Mouse (Mus musculus): ENCODE measurements around the gene Prkcz.

Prkcz gene

DNA sequence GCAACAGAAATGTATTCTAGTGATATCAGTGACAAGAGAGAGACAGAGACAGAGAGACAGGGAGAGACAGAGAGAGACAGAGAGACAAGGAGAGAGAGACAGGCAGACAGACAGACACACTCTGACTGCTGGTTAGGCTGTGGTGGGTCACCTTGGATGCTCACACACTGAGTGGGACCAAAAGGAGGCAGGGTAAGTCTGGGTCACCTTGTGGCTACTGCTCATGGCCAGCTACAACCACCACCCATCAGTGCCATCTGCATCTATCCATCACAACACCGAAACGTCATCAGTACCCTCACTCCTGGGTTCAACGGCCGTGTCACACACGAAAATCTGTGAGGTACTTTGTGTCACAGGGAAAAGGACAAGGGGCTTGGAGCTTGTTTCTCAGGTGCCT is 53.6 kb downstream of the Prkcz start:
- no peak for DNase-seq

- DNase-seq = no peak
These were observed 54.6 kb downstream of the Prkcz start for GRCm38 (mm10) chr4:155306356-155307242.

DNA sequence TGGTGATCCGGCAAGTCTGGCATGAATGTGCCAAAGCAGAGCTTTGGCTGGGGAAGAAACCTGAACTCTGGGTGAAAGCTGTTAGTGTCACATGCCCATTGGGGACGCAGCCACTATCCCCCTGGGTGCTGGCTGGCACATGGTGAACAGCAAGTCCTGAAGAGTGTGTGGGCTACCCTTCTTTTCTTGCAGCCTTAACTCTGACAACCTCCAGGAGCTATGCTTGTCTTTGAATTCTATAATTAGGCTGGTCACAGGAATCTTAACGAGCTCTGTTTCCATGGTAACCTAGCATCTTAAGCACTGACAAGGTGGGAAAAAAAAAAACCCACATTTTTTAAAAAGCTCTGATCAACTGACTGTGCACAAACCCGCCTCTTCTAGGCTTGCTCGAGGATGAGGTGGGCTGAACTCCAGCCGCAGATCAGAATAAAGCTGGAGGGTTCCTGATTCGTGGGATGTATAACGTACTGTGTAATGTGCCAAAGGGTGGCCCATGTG is 55.6 kb downstream of the Prkcz start:
- DNase-seq = no peak

GRCm38 (mm10) chr4:155304508-155305096 is 56.6 kb downstream of the Prkcz start:
- no peak for DNase-seq

- DNase-seq = no peak
These were observed 59.2 kb downstream of the Prkcz start for GRCm38 (mm10) chr4:155301965-155302364.

DNA sequence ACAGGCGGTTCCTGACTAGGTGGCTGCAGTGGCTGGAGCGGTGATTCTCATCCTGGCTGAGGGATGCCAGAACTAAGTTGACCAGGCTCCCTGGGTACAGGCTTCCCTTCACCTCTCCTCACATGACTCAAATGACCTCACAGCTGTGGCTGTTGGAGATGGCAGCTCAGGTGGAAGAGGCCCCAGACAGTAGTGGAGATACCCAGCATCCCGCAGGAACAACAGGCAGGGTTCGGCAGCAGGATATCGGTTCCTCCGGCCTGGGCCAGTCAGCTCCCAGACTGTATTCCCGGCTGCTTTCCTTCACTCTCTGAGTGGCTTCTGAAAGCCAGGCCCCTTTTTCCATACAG is 60.1 kb downstream of the Prkcz start:
- no peak for DNase-seq

DNA sequence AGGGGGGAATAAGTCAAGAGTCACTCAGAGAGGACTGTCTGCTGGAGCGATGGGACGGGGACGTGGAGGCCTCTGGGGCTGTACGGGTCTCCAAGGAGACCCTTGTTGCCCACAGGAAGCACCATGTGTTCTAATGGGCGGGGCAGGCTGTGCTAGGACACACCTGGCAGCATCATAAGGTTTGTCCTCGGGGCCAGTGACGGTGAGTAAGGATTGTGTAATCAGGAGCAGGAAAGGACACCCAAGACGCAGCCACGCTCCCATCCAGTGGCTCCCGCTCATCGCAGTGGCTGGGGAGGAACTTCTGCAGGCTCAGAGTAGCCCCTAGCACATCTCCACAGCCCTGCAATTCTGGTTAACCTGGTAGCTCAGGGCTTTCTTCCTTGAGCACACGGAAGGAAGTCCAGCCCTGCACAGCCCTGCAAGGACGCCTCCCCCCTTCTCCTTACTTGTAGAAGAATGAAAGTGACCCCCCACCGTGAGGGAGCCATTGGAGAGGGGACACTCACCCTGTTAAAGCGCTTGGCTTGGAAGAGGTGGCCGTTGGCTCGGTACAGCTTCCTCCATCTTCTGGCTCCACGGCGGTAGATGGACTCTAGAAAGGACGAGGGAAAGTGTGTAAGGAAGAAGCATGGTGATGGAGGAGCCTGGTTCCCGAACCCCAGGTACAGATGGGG is 60.6 kb downstream of the Prkcz start:
- DNase-seq = no peak

DNA sequence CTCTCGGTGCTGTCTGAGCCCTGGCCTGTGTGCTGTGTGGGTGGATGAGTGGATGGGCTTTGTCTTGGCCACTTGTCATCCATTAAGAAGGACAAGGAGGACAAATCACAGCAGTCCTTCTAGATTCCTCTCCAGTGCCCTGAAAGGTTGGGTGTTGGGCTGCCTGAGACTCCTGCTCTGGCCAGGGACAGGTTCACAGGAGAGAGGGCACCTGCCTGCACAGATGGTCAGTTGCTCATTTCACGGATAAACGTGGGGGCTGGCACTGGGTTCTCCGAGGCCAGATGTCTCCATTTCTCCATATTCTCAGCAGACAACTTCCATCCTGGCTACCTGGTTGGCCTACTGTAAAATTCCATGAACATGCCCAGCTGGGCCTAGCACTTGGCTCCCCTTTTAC is 62.3 kb downstream of the Prkcz start:
- DNase-seq = no peak

GRCm38 (mm10) chr4:155297057-155297456 is 64.1 kb downstream of the Prkcz start:
- DNase-seq = no peak

DNA sequence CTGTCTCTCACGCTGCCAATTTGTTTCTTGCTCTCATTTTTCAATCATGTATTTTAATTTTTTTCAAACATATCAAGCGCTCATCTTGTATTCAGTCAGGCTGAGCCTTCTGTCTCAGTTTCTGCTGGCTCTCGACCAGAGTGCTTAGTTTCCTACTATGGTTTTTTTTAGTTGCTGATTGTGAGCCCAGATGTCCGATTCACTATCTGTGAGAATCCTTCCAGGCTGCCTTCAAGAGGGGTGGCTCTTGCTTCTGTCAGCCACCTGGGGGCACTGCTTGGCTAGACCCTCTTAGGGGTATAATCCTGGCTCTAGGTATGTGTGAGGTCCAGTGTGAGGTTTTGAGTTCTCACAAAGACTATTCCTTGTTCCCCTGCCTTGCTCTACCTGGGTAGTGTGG is 65.2 kb downstream of the Prkcz start:
- no peak for DNase-seq

GRCm38 (mm10) chr4:155295026-155295590 is 66.1 kb downstream of the Prkcz start:
- DNase-seq = no peak

DNA sequence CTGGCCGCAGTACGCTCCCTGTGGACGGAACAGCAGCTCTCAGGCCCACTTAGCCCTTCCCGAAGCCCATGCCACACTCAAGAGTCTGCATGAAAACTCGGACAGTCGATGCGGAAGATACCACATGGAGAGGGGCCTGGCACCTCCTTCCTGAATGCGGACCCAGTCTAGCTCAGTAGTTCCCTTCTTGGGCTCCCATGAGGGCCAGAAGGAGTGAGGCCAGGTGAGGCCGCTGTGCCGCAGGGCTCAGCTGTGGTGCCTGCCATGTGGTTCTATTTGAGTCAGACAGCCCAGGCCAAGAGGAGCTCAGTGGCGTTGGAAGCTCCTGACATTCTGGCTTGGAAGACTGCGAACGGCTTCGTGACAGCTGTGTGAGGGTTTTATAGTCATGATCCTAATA is 66.8 kb downstream of the Prkcz start:
- DNase-seq = no peak

- no peak for DNase-seq
These were observed 68.3 kb downstream of the Prkcz start for GRCm38 (mm10) chr4:155292863-155293262.

DNA sequence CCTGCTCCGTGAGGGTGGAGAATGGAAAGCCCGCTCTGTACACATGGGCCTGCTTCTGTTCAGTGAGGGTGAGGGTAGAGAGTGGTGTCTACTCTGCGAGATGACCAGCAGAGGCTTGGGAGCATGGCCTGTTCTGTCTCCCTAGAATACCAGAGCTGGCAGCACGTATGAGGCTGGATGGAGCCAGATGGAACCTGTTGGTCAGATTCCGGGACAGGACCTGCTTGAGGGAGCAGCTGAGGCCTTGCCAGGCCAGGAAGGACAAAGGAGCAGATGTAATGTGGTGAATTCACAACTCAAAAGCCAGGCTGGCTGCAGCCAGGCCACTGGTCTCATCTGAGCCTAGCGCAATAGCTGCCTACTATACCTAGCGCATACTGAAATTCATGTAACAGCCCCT is 71.1 kb downstream of the Prkcz start:
- no peak for DNase-seq

GRCm38 (mm10) chr4:155288586-155288985 is 72.6 kb downstream of the Prkcz start:
- DNase-seq = no peak

- no peak for DNase-seq
These were observed 73.4 kb downstream of the Prkcz start for GRCm38 (mm10) chr4:155287713-155288112.

DNA sequence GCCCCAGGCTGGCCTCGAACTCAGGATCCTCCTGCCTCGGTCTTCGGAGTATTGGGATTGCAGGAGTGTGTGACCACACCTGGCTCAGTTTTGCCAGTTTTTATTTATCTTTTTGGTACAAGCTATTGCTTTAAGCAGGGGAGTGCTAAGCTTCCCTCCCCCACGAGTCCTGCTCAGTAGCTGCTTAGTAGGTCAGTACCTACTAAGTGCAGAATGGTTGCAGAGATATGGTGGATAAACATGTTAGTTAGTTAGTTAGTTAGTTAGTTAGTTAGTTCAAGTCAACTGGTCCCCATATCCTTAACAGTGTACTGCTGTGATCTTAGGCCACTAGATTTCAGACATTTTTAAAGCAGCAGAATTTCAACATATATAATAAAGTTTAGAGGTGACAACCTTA is 75.1 kb downstream of the Prkcz start:
- no peak for DNase-seq

- no peak for DNase-seq
These were observed 76.4 kb downstream of the Prkcz start for GRCm38 (mm10) chr4:155284521-155285379.

DNA sequence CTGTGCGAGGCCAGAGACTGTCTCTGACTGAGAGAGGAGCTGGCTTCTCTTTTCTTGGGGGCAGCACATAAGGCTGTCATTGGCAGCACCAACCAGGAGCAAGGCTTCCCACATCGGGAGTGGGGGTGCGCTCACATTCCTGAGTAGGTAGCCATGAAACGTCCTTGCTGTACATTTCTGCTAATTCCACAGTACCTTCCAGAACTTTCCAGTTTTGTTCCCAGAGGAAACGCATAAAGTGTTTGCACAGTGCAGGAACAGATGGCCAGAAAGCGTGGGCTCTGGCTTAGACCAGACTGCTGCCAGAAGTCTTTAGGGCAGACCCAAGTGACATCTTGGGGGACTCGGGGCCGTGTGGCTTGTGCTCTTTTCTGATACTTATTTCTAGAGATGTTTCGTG is 77.6 kb downstream of the Prkcz start:
- DNase-seq = no peak

- DNase-seq = no peak
These were observed 78.1 kb downstream of the Prkcz start for GRCm38 (mm10) chr4:155283001-155283503.

GRCm38 (mm10) chr4:155282231-155282630 is 78.9 kb downstream of the Prkcz start:
- no peak for DNase-seq

GRCm38 (mm10) chr4:155281652-155282051 is 79.5 kb downstream of the Prkcz start:
- no peak for DNase-seq

Data from spleen, adult 18-20 months (tissue).